Mouse (Mus musculus) liver, adult 2 months (tissue): ENCODE measurements around the gene Palld. TPM values are rescaled to one million over a fixed set of nuclear protein-coding genes. Genes with fewer than 3 reads are reported as not detected.
A peak's percentile ranks its signal among the peaks of the same experiment; 100 is the strongest.

ENCODE experiments used
- DNase-seq: peaks from one replicate; pipeline ENCODE4 v3.0.0-alpha.2; 2011; ENCODE audit warnings: low read depth, low spot score; ENCODE audit errors: extremely low read depth
- H3K27ac ChIP-seq: fragments of 200-500 bp; replicated peaks from 2 replicates; pipeline ENCODE4 v1.5.1; 2012; ENCODE audit warnings: low read depth, mild to moderate bottlenecking, control low read depth, inconsistent platforms, low read length; ENCODE audit not compliant: insufficient read depth
- H3K27me3 ChIP-seq: fragments of 200-500 bp; 2 replicates; pipeline ENCODE4 v1.6.1; 2012; ENCODE audit warnings: mild to moderate bottlenecking, moderate library complexity, low read length, inconsistent platforms; ENCODE audit not compliant: control insufficient read depth, insufficient read depth
- H3K36me3 ChIP-seq: fragments of 200-500 bp; 2 replicates; pipeline ENCODE4 v1.6.1; 2012; ENCODE audit warnings: low read length, inconsistent platforms; ENCODE audit not compliant: control insufficient read depth, insufficient read depth
- H3K4me1 ChIP-seq: fragments of 200-500 bp; 2 replicates; pipeline ENCODE4 v1.6.1; 2011; ENCODE audit warnings: low read length; ENCODE audit not compliant: control insufficient read depth, insufficient read depth
- H3K4me3 ChIP-seq: fragments of 200-500 bp; 2 replicates; pipeline ENCODE4 v1.5.1; 2011; ENCODE audit warnings: low read depth, mild to moderate bottlenecking, control low read depth, low read length, moderate library complexity; ENCODE audit not compliant: insufficient read depth
- H3K79me2 ChIP-seq: fragments of 200-500 bp; 2 replicates; pipeline ENCODE4 v1.6.1; 2012; ENCODE audit warnings: inconsistent platforms, mild to moderate bottlenecking, low read length, moderate library complexity; ENCODE audit not compliant: control insufficient read depth, insufficient read depth
- H3K9ac ChIP-seq: fragments of 200-500 bp; 2 replicates; pipeline ENCODE4 v1.6.1; 2012; ENCODE audit warnings: low read depth, mild to moderate bottlenecking, control low read depth, inconsistent platforms, low read length
- CTCF ChIP-seq: fragments of 200-500 bp; IDR thresholded peaks from 2 replicates; pipeline ENCODE4 v1.5.1; 2011; ENCODE audit warnings: low read depth, low read length, control low read depth
- POLR2A ChIP-seq: fragments of 200-500 bp; IDR thresholded peaks from 2 replicates; pipeline ENCODE4 v1.6.1; 2011; ENCODE audit warnings: low read length, control low read depth; ENCODE audit not compliant: insufficient read depth; ENCODE audit errors: extremely low read depth
- WGBS: fragments of 180-500 bp; shearing (Covaris S2); methylation state at CpG from one replicate; pipeline ENCODE4 v1.1.7; 2018; 5-methylcytosine and 5-hydroxymethylcytosine counted together
- polyA plus RNA-seq: library from polyadenylated mRNA; depleted of rRNA; stranded (reverse); fragments of >200 nt; gene quantifications from 2 replicates; pipeline ENCODE4 v1.2.3, GENCODE M21; 2012
- total RNA-seq: library from RNA; depleted of rRNA; stranded (reverse); fragments of >200 nt; gene quantifications from 2 replicates; pipeline ENCODE4 v1.2.3, GENCODE M21; 2014

Gene Palld
- total and polyA plus RNA-seq, 2 experiments: 10.1 to 17.8 TPM

DNA sequence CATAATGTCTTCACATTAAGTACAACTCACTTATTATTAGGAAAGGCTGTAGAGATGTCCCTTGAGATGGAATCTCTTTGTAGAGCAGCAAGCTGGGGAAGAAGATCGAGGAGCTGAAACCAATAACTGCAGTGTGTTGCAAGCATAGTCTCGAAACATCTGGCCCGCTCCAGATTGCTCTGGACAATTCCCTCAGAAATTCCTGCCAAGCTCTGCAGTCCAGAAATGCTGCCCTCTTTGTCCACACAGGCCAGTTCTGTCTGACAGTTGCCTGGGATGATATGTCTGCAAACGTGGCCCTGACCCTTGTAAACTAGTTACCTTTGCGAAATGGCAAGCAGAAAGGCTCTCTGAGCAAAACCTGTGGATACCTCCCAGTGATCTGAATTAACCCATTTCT is 291.9 kb downstream of the Palld start:
- 12% methylated on average over 5 of the region's 5 CpGs for WGBS

DNA sequence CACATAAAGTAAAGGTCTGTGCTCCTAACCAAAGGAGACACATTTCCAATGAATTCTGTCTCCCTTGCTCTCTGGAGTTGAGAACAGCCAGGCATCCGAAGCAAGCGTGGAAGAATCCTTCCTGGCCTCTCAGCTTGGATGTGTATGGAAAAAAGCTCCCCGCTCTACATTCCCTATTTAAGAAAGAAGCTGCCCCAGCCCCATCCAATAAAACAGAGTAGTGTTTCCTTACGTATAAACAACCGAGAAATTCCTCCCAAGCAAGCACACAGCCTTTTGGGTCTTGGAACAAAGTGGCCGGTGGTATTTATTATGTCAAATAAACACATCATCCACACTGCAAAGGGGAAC is 295.1 kb downstream of the Palld start:
- Histone ChIP-seq H3K4me1 (peaks cover 19% of the 10 kb centered on the region), H3K36me3 (no peaks in the 10 kb centered on the region), H3K27me3 (no peaks in the 10 kb centered on the region), H3K9ac (no peak overlapping the region), H3K4me3 (no peak overlapping the region), H3K27ac (peak overlapping the region; percentile 68), H3K79me2 (no peaks in the 10 kb centered on the region)
- WGBS: 84% methylated on average over 6 of the region's 6 CpGs
- DNase-seq: no peak
- no peak for TF ChIP-seq CTCF
- TF ChIP-seq POLR2A: no peak

More for the DNA sequence above, 291.9 kb downstream of the Palld start:
- no peaks in the 10 kb centered on the region for H3K36me3 ChIP-seq
- no peak overlapping the region for H3K9ac ChIP-seq
- peak; percentile 97 for DNase-seq
- H3K27ac ChIP-seq: peak overlapping the region; percentile 68
- TF ChIP-seq POLR2A (no peak), CTCF (no peak)
- H3K27me3 ChIP-seq: no peaks in the 10 kb centered on the region
- H3K4me3 ChIP-seq: no peak overlapping the region
- peaks cover 21% of the 10 kb centered on the region for H3K4me1 ChIP-seq
- no peaks in the 10 kb centered on the region for H3K79me2 ChIP-seq

DNA sequence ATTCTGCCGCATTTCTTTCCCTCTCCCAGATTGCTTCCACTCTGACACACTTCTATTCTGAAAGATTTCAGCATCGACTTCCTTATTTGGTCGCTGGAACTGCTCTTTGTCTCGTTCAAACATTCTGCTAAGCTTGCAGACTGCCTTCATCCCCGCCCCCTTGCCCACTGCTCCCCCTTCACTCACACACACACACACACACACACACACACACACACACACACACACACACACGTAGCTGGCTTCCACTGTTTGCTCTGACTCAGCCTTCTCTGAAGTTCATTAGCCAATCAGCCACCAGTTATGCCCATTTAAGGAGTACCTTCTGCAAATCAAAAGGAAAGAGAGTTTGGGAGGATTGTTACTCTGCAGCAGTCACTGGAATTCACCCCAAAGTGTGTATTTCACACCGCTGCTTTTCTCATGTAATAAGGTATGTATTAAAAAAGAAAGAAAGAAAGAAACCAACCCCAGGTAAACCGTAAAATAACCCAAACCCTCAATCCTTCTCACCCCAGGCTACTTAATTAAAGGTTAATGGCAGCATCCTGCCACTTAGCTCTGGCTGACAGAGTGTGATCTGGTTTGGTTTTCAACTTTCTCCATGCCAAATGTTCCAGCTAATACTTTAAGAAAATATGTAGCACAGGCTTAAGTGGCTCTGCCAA is 295.6 kb downstream of the Palld start:
- Histone ChIP-seq H3K4me3 (peak overlapping the region; percentile 42), H3K36me3 (no peaks in the 10 kb centered on the region), H3K79me2 (no peaks in the 10 kb centered on the region), H3K4me1 (peaks cover 16% of the 10 kb centered on the region), H3K27me3 (no peaks in the 10 kb centered on the region), H3K27ac (peak overlapping the region; percentile 85), H3K9ac (peak overlapping the region; percentile 63)
- WGBS: 7% methylated on average over 8 of the region's 8 CpGs
- TF ChIP-seq CTCF: no peak
- TF ChIP-seq POLR2A: no peak
- DNase-seq: peak; percentile 93

DNA sequence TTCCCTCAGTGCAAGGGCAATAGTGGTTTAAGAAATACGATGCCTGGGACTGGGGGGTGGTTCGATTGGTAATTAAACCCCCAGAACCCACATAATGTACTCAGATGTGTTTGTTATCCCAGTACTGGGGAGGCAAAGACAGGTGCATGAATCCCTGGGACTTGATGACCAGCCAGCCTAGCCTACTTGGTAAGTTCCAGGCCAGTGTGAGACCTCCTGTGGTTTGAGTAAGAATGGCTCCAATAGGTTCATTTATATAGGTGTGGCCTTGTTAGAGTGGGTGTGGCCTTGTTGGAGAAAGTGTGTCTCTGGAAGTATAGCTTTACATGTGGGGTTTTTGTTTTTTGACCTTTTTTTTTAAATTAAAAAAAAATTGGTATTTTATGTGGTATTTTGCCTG is 297.6 kb downstream of the Palld start:
- WGBS: 92% methylated on average over 2 of the region's 2 CpGs
- no peaks in the 10 kb centered on the region for H3K36me3 ChIP-seq
- H3K4me3 ChIP-seq: no peak overlapping the region
- no peak overlapping the region for H3K27ac ChIP-seq
- no peak overlapping the region for H3K9ac ChIP-seq
- DNase-seq: no peak
- H3K79me2 ChIP-seq: no peaks in the 10 kb centered on the region
- TF ChIP-seq CTCF (no peak), POLR2A (no peak)
- no peaks in the 10 kb centered on the region for H3K27me3 ChIP-seq
- H3K4me1 ChIP-seq: peaks cover 6% of the 10 kb centered on the region

DNA sequence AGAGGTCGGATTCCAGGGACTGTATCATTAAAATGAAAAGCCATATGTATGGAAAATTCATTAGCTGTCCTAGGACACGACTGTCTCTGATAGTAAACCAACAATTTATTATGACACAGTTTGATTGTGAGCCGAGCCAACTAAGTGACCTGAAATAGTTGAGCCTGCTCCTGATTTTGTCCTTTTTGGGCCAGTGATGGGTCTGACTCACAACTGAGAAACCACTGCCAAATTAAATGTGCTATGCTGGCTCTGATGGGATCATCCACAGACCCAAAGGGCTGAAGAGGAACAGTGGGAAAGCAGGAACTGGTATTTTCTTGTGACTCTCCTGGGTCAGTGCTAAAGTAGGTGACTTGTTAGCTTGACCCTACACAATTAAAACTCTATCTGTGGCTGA is 305.6 kb downstream of the Palld start:
- Histone ChIP-seq H3K4me3 (no peak overlapping the region), H3K27me3 (no peaks in the 10 kb centered on the region), H3K4me1 (no peaks in the 10 kb centered on the region), H3K9ac (no peak overlapping the region), H3K27ac (no peak overlapping the region), H3K36me3 (no peaks in the 10 kb centered on the region), H3K79me2 (no peaks in the 10 kb centered on the region)
- TF ChIP-seq POLR2A: no peak
- no peak for TF ChIP-seq CTCF
- no peak for DNase-seq
- 54% methylated on average over 3 of the region's 3 CpGs for WGBS

DNA sequence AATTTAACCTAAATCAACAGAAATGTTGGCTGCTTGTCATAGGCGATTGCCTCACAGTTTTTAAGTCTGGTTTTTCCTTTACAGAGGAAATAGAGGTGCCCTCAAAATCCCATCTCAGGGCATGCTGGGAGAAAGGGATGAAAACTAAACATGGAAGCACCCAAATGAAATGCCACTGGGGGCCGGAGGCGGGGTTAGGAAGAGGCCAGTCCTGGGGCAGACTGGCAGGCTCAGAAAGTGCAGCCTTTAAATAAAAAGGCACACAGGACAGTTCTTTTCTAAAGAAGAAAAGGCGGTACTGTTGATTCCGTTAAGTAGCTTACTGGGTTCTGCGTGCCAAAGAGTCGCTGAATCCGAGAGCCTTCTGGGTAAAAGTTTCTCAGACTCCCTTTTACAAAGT is 311.0 kb downstream of the Palld start:
- 11% methylated on average over 8 of the region's 8 CpGs for WGBS
- Histone ChIP-seq H3K4me3 (no peak overlapping the region; the same call in 1 of the 2 replicates), H3K79me2 (peaks cover 8% of the 10 kb centered on the region; the same call in 1 of the 2 replicates), H3K4me1 (peaks cover 11% of the 10 kb centered on the region), H3K27ac (peak overlapping the region; percentile 59), H3K27me3 (no peaks in the 10 kb centered on the region), H3K36me3 (no peaks in the 10 kb centered on the region), H3K9ac (no peak overlapping the region)
- DNase-seq: no peak
- no peak for TF ChIP-seq CTCF
- TF ChIP-seq POLR2A: no peak
